Mouse (Mus musculus) activated CD4-positive, CD25-positive, alpha-beta regulatory T cell, adult 4 months (primary cell): ENCODE measurements around the gene Panx3. TPM values are rescaled to one million over a fixed set of nuclear protein-coding genes. Genes with fewer than 3 reads are reported as not detected.

Source experiments
- ATAC-seq: one replicate; pipeline ENCODE4 v1.8.0; 2017
- polyA plus RNA-seq, 2 experiments: library from polyadenylated mRNA; unstranded; fragments of 100-300 nt; shearing (Covaris generic); gene quantifications; one replicate each; pipeline ENCODE4 v1.2.1; 2017

Gene Panx3
- polyA plus RNA-seq, 2 experiments from 2014 or later = not detected

DNA sequence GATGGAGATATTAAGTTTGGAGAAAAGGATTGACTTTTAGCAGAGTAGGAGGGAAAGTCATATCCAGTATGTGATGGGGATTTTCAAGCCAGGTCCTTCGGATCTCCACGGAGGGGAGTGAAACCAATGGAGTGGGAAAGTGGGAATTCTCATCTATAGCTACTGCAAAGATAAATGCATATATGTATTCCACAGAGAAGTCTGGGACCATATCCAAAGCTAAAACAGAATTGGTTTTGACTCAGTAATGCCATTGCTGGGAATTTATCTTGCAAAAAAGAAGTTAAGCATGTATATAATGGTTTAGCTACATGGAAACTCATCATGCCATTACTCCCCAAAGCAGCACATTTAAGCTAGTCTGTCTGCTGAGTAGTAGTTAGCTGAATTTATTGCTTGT lies 36.7 kb downstream of the Panx3 start:
- no peak for ATAC-seq

DNA sequence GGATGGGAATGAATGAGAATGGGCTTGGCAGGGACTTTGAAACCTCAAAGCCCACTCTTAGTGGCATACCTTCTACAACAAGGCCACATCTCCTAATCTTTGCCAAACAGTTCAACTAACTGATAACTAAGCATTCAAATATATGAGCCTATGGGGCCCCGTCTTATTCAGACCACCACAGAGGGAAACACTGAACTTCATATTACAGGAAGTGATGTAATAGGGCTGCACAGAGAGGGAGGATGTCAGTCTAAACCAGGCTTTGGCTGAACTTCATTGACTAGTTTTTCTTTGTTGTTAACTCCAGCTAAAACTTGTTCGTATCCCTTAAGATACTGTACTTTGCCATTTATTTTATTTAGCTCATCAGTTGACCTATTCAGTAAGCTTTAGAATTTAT lies 39.1 kb downstream of the Panx3 start:
- no peak for ATAC-seq

DNA sequence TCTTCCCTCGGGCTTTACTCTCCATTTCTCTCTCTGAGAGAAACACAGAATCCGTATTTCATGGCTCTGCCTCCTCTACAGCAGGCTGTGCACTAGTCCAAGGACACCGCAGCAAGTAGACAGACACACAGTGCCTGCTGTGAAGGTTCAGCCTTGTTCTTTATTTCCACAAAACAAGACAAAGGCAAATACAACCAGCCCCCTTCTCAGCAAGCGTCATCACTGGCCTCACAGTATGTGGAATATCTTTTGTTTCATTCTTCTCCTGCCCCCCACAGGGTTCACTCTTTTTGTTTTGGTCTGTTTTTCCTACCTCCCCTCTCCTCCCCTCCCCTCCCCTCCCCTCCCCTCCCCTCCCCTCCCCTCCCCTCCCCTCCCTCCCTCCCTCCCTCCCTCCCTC lies 40.5 kb downstream of the Panx3 start:
- ATAC-seq = no peak

DNA sequence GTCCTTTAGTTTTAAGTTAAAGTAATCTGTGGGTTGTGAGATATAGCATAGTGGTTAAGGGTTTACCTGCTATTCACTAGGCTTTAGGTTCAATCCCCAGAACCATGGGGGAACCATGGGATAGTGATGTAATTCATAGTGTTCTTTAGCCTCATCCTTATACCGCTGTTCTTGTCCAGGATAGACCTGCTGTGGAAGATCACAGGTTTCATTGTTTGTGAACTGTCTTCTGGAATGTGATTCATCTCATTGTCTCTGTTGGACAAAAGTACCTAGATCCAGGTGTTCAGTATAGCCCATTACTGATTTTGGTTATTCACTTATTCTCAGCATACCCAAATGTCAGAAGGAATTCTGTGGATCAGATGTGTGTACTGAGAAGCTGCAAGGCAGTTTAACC lies 41.8 kb downstream of the Panx3 start:
- no peak for ATAC-seq

DNA sequence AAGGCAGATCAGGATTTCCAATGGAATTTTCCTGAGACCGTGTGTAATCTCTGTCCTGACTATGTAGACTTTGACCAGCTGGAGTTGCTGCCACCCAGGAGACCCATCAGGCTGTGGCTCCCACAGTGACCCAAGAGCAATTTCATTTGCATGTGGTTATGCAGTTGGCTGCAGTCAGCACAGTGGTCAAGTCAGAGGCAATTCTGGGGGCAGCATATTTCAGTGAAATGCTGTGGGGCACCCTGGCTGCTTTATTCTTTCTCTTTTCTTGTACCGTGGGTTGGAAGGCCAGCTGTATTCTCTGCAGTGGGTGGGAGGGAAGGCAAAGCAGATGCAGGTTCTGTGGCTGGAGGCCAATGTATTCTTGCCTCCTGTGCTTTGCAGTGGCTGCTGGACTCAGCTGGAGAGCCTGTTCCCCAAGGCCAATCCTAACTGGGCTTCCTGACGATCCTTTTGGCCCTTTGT lies 42.9 kb downstream of the Panx3 start:
- no peak for ATAC-seq

DNA sequence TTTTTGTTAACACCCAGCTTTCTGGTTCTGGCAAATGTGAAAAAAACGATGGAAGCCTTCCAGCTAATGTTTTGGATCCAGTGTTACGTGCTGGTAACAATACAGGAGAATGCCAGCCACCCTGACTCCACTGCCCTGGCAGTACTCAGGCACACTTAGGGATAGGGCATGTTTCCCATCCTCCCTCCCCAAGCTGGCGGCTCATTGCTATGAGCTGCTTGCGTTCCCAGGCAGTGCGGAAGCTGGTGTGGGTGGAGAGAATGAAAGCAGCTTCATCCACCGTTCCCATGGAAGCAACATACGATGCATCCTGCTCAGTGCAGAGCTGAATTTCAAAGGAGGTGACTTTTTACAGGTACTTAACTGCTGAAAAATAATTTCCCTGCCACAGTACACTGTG lies 43.4 kb downstream of the Panx3 start:
- no peak for ATAC-seq

DNA sequence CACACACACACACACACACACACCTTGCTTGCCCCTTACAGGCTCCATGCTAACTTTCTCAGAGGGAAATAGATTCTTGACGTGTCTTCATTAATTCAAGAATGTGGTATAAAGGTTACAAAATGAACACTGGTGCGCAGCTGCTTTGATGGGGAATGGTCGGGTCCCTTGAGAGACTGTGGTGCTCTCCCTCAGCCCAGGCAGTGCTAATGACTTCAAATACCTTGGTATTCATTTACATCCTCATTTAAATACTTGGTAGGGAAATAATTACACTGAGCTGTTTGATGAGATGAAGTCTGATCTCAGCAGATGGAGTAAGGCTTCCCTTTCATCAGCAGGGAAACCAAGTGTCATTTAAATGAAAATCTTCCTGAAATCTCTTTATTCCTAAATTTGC lies 43.9 kb downstream of the Panx3 start:
- peak; percentile 28 for ATAC-seq

DNA sequence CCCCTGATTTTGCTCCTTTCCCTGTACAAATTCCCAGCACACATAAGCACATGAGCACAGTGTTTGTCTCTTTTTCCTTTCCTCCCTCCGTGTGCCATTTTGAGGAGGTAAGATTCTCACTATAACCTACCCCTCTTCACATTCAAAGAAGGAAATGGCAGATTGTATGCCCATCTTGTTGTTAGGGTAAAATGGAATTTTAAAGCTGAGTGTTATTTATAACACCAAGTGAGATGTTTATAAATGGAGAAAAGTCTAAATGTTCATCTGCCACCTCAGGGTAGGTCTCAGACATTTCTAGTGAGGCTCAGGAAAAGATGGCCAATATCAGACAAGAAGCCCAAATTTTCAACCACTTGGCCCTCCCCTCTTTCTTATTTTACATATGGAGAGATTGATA lies 44.5 kb downstream of the Panx3 start:
- no peak for ATAC-seq

DNA sequence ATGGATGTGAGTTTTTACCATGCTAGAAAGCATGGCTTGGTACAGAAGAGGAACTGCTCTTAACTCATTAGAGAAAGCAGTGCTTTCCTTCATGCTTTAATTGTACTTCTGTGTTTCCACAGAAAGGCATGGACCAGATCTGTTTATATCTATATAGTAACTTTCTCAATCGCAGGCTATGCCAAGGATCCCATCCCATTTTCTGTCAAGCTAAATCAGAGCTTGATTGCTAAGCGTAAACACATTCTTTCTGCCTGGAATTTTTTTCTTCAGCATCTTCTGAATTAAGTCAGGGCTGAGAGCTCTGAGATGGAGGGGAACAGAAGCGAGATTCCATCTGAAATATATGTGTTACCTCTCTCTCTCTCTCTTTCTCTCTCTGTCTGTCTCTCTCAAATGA lies 45.1 kb downstream of the Panx3 start:
- ATAC-seq = no peak

DNA sequence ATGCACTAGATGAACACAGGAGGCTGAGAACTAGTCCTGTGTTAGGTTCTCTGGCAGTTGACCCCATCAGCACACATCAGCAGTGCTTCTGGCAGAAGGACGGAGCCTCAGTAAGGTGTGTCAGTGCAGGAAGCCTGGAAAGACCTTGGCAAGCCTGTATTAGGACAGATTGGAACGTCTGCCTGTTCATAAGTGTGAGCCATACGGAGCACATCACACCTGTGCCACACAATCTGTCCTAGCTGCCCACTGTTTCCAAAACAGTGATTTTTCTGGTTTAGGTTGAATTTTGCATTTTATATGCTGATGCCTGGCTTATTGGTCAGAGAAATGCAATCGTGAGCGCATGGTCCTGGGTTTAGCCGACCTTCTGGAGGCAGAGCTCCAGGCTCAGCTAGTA lies 47.7 kb downstream of the Panx3 start:
- no peak for ATAC-seq

DNA sequence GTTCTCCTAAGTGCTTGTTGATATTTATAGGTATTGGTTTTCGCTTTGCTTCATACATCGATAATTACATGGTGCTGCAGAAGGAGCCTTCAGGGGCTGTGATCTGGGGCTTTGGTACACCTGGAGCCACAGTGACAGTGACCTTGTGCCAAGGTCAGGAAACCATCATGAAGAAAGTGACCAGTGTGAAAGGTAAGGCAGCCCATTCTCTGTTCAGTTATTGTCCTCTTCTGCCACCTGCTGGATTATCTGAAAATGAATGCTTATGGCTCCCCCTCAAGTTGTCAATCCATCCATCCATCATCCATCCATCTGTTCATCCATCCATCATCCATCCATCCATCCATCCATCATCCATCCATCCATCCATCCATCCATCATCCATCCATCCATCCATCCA lies 52.3 kb downstream of the Panx3 start:
- ATAC-seq = peak; percentile 37

DNA sequence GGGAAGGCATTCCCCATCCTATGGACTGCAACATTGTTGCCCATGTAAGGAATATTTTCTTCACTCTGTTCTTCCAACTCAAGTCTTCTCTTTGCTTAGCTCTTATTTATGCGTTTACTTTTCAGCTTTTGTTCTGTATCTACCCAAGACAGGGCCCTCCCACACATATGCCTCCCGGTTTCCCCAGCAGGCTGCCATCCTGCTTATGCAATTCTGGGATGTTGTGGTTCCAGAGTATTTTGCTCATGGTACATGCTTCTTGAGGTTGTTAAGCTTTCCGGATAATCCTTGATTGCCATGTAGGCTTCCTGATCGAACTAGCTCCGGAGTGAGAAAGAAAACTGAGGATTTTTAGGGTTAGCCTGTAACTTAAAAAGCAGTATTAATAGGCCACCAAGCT lies 53.8 kb downstream of the Panx3 start:
- ATAC-seq = no peak

DNA sequence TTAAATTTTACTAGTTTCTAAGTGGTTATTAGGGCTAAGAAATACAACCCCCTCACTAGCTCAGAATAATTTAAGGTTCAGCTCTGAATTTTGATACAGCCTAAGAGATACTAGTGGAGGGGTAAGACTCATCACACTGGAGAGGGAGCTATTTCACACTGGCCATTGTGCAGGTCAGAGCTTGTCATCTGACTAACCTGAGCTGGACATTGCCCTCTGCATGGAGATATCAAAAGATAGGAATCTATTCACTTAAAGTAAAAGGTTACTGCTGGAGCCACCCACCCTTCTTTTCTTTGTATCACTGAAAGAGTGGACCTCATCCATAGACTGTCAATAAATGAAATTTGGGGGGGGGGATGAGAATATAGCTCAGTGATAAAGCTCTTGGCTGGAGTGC lies 54.7 kb downstream of the Panx3 start:
- no peak for ATAC-seq

DNA sequence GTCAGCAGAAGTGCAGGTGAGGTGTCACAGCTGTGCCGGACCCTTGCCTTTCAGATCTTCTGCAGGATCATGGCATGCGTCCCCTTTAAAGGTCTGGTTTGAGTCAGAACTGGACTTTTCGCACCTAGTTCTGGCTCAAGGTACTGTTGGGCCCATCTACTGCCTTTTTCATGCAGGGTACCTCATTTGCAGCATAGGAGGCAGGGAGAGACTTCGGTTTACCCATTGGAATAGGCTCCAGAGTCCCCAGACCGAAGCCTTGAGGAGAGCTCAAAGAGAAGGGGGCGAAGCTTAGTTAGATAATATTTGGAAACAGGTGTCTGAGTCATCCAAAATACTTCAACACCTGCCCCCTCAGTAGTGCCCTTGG lies 55.1 kb downstream of the Panx3 start:
- peak; percentile 3 for ATAC-seq

DNA sequence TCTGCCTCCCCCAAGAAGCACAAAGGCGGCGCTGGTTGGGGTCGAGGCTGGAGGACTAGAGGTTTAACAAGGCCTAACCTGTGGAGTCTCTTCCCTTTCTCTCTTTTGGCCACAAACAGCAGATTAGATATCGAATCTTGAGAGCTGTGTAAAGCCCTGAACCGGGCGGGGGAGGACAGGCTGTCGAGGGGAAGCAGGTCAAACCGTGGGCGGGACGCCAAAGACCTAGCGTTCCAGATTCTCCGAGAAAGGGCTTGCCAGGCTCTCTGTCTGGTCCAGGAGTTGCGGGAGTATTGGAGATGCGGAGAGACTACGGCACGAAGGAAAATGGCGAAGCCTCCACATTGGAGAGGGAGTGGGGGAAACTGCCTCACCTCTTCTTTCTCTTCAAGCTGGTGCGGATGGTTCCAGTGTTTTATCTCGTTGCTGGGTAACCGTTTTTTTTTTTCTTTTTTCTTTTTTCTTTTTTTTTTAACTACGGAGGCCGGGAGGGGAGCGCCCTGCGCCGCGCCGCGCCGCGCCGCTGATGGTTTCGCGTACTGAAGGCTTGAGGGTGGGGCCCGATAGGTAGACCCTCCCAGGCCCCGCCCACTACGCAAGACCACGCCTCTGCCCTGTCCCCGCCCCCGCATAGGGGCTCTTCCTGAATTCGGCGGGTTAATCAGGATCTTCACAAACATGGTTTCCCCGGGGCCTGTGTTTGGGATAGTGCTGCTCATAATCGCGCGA lies 55.7 kb downstream of the Panx3 start, which contains the start of gene Spa17:
Spa17 (minus strand) TSS at position 541 of the 729 bp plus-strand sequence.
- peak; percentile 83 for ATAC-seq

Other genes starting within 250 kb of the Panx3 start
- gene Robo3, start 236.0 kb downstream of the Panx3 start, polyA plus RNA-seq = not detected
- 1 to 10 TPM; 7.9 to 9.3 TPM for gene Msantd2, start 179.9 kb downstream of the Panx3 start, polyA plus RNA-seq
- gene Esam, start 141.2 kb downstream of the Panx3 start, polyA plus RNA-seq = under 1 TPM in 1 of 2 experiments, not detected in 1; 0.58 TPM
- gene Vsig2, start 130.0 kb downstream of the Panx3 start, polyA plus RNA-seq = not detected
- under 1 TPM in 1 of 2 experiments, not detected in 1; 0.33 TPM for gene Nrgn, start 116.3 kb downstream of the Panx3 start, polyA plus RNA-seq
- 10 to 100 TPM in 1 of 2 experiments, 1 to 10 TPM in 1; 9.7 to 13.6 TPM for gene Siae, start 113.5 kb downstream of the Panx3 start, polyA plus RNA-seq
- gene Spa17, start 55.5 kb downstream of the Panx3 start, polyA plus RNA-seq = 1 to 10 TPM in 1 of 2 experiments, not detected in 1; 1.4 TPM
- 100 to 1,000 TPM; 200 to 207 TPM for gene Tbrg1, start 11.9 kb downstream of the Panx3 start, polyA plus RNA-seq
- under 1 TPM in 1 of 2 experiments, not detected in 1; 0.41 TPM for gene Olfr160, start 47.0 kb upstream of the Panx3 start, polyA plus RNA-seq
- gene Olfr874, start 75.9 kb upstream of the Panx3 start, polyA plus RNA-seq = not detected
- not detected for gene Olfr875, start 102.6 kb upstream of the Panx3 start, polyA plus RNA-seq
- gene Olfr876, start 133.8 kb upstream of the Panx3 start, polyA plus RNA-seq = under 1 TPM; 0.10 to 0.20 TPM
- gene Olfr877, start 185.0 kb upstream of the Panx3 start, polyA plus RNA-seq = not detected
- under 1 TPM; 0.11 to 0.15 TPM for gene Olfr145, start 227.5 kb upstream of the Panx3 start, polyA plus RNA-seq
- gene Olfr878, start 248.6 kb upstream of the Panx3 start, polyA plus RNA-seq = under 1 TPM in 1 of 2 experiments, not detected in 1; 0.21 TPM